9 mouse cellular contexts compared by ENCODE assay signal in genomic region chr7:100500276-100500977, GRCm38 (mm10). TPM values are rescaled to one million over a fixed set of nuclear protein-coding genes. Genes with fewer than 3 reads are reported as not detected.
DNase-seq lines count a peak whose midpoint lies in the region; ATAC-seq and TF ChIP-seq lines count a peak whose summit lies in the region.
"Had no signal": no experiment of that assay in that cellular context is flagged by ENCODE, and none has a peak within 500 bp of the region (broad histone marks: within the 10 kb centered on the region; RNA-seq: fewer than 3 reads in every experiment).

No protein-coding gene starts in this region.

- H3K9ac ChIP-seq in MEL (ENCODE audit: control insufficient read depth, low read depth, low read length, poor library complexity, severe bottlenecking) = no peak overlapping the region
- H3K9ac ChIP-seq in lung, embryonic 16.5 days (ENCODE audit: low read length) = no peak overlapping the region
- H3K9ac ChIP-seq: heart, embryonic 13.5 days had no signal

- no peak overlapping the region for H3K4me3 ChIP-seq in MEL (ENCODE audit: control insufficient read depth in 1 of 2, insufficient read depth in 1 of 2, low read depth in 2 of 2, low read length in 2 of 2)
- no peak overlapping the region for H3K4me3 ChIP-seq in lung, embryonic 16.5 days (ENCODE audit: low read length)
- H3K4me3 ChIP-seq: heart, embryonic 13.5 days had no signal

- no peaks in the 10 kb centered on the region for H3K9me3 ChIP-seq in MEL (replicated peaks; ENCODE audit: insufficient read depth, low read length)
- no peaks in the 10 kb centered on the region for H3K9me3 ChIP-seq in lung, embryonic 16.5 days (ENCODE audit: control insufficient read depth, low read length)
- H3K9me3 ChIP-seq: heart, embryonic 13.5 days had no signal

- no peaks in the 10 kb centered on the region for H3K27me3 ChIP-seq in MEL (ENCODE audit: control insufficient read depth in 1 of 2, insufficient read depth in 2 of 2, low read length in 2 of 2)
- H3K27me3 ChIP-seq in lung, embryonic 16.5 days (ENCODE audit: control insufficient read depth, insufficient read depth, low read depth, low read length) = no peaks in the 10 kb centered on the region
- H3K27me3 ChIP-seq: heart, embryonic 13.5 days had no signal

- peaks cover 10% of the 10 kb centered on the region for H3K79me2 ChIP-seq in MEL (ENCODE audit: control insufficient read depth, insufficient read depth, low read length, poor library complexity)

- no peak; a peak in 1 of 4 replicates for TF ChIP-seq POLR2A in MEL (IDR thresholded peaks at IDR 0.05; ENCODE audit: control insufficient read depth in 1 of 2, insufficient read depth in 1 of 2, low read depth in 1 of 2, low read length in 2 of 2, poor library complexity in 1 of 2)

- H3K4me2 ChIP-seq in lung, embryonic 16.5 days (ENCODE audit: low read depth, low read length) = no peak overlapping the region
- H3K4me2 ChIP-seq: heart, embryonic 13.5 days had no signal

- ATAC-seq in lung, embryonic 16.5 days (ENCODE audit: low read depth) = peak; percentile 31
- ATAC-seq in monocyte, adult 5-6 weeks (replicated peaks; ENCODE audit: insufficient number of reproducible peaks, low FRiP score, low TSS enrichment, poor library complexity, severe bottlenecking) = no peak

- 48% methylated on average over 16 of the region's 16 CpGs for WGBS in lung, embryonic 16.5 days

- no peak for TF ChIP-seq EP300 in MEL (IDR thresholded peaks at IDR 0.05; ENCODE audit: low read depth in 1 of 2, low read length in 2 of 2)

- TF ChIP-seq RAD21 in MEL (IDR thresholded peaks at IDR 0.05; ENCODE audit: low read depth, low read length) = no peak

- TF ChIP-seq CTCF in MEL (IDR thresholded peaks at IDR 0.05 in 2 of 3, conservative IDR thresholded peaks at IDR 0.05 in 1 of 3; ENCODE audit: control insufficient read depth in 1 of 3, insufficient read depth in 1 of 3, low read depth in 2 of 3, low read length in 3 of 3, poor library complexity in 1 of 3, severe bottlenecking in 1 of 3) = no peak

- peaks cover 3 to 19% of the 10 kb centered on the region in 2 experiments; a peak in 3 of 4 replicates for H3K4me1 ChIP-seq in MEL (ENCODE audit: control insufficient read depth in 1 of 2, insufficient read depth in 2 of 2, low read length in 2 of 2)
- H3K4me1 ChIP-seq in lung, embryonic 16.5 days (replicated peaks; ENCODE audit: control insufficient read depth, insufficient read depth, low read length) = peaks cover 8% of the 10 kb centered on the region; the same call in 1 of the 2 replicates

- H3K36me3 ChIP-seq in MEL (ENCODE audit: control insufficient read depth in 1 of 2, insufficient read depth in 2 of 2, low read length in 2 of 2) = peaks cover 0 to 8% of the 10 kb centered on the region in 2 experiments; a peak in 3 of 4 replicates
- H3K36me3 ChIP-seq in lung, embryonic 16.5 days (ENCODE audit: control insufficient read depth, insufficient read depth, low read length) = peaks cover 13% of the 10 kb centered on the region; the same call in 1 of the 2 replicates

- peak; percentile 32 to 45 for DNase-seq in kidney, postnatal 36 days
- no peak for DNase-seq in kidney, adult 18-20 months
- DNase-seq in MEL (ENCODE audit: low read depth, low spot score) = peak; percentile 39
- DNase-seq in heart, adult 8-10 months (ENCODE audit: low spot score) = peak; percentile 27
- no peak for DNase-seq in cerebellum, adult 9-11 months
- no peak for DNase-seq in urinary bladder, postnatal 10 days (ENCODE audit: low spot score)

- H3K27ac ChIP-seq in MEL (ENCODE audit: control insufficient read depth, low read depth, low read length) = no peak overlapping the region
- no peak overlapping the region for H3K27ac ChIP-seq in lung, embryonic 16.5 days (ENCODE audit: low read length)
- H3K27ac ChIP-seq: heart, embryonic 13.5 days had no signal

TF ChIP-seq in MEL, 35 proteins besides CTCF, POLR2A, EP300 and RAD21:
- TF ChIP-seq MAX (IDR thresholded peaks at IDR 0.05; ENCODE audit: low read length) = no peak
- TF ChIP-seq JUND (IDR thresholded peaks at IDR 0.05; ENCODE audit: low read depth, low read length) = no peak
- TF ChIP-seq MAZ (IDR thresholded peaks at IDR 0.05; ENCODE audit: low read depth, low read length) = no peak
- no peak for TF ChIP-seq TAL1 (IDR thresholded peaks at IDR 0.05; ENCODE audit: low read length)
- TF ChIP-seq SIN3A (IDR thresholded peaks at IDR 0.05; ENCODE audit: low read length) = no peak
- TF ChIP-seq NELFE (IDR thresholded peaks at IDR 0.05; ENCODE audit: low read depth, low read length) = no peak
- no peak for TF ChIP-seq GABPA (IDR thresholded peaks at IDR 0.05; ENCODE audit: low read depth, low read length)
- no peak for TF ChIP-seq HCFC1 (IDR thresholded peaks at IDR 0.05; ENCODE audit: low read depth, low read length)
- no peak for TF ChIP-seq SMC3 (IDR thresholded peaks at IDR 0.05; ENCODE audit: low read depth, low read length)

RNA-seq across cellular contexts. Expression of gene Ucp2, which starts 7.3 kb away (rescaled TPM):
- 139 and 156 TPM in 2 replicates for total RNA-seq in MEL (2012; rRNA removed)
- 100 to 1,000 TPM in 1 of 2 experiments, not detected in 1; 724 TPM for polyA plus RNA-seq in MEL (2012; ENCODE audit: insufficient read depth in 1 of 2, insufficient read length in 2 of 2, low read depth in 1 of 2, low replicate concordance in 2 of 2, missing spikeins in 1 of 2)
- 100 to 1,000 TPM; 165 to 276 (median 226) TPM for total RNA-seq in heart, adult 8-10 months (2022)
- polyA plus RNA-seq in lung, embryonic 16.5 days (2015; fragmentation: Nextera tagmentation; extraction: Ambion mirVana) = 306 and 325 TPM in 2 replicates
- total RNA-seq in monocyte, adult 5-6 weeks (2017) = 334 to 441 TPM (median 351 TPM) in 3 replicates

RNA-seq across cellular contexts. Expression of gene Dnajb13, which starts 14.3 kb away (rescaled TPM):
- 2.0 and 2.2 TPM in 2 replicates for total RNA-seq in MEL (2012; rRNA removed)
- polyA plus RNA-seq in MEL (2012; ENCODE audit: insufficient read depth in 1 of 2, insufficient read length in 2 of 2, low read depth in 1 of 2, low replicate concordance in 2 of 2, missing spikeins in 1 of 2) = 1 to 10 TPM in 1 of 2 experiments, not detected in 1; 3.6 TPM
- total RNA-seq in heart, adult 8-10 months (2022) = under 1 TPM in 1 of 4 experiments, not detected in 3; 0.50 TPM
- 8.5 and 12.9 TPM in 2 replicates for polyA plus RNA-seq in lung, embryonic 16.5 days (2015; fragmentation: Nextera tagmentation; extraction: Ambion mirVana)
- total RNA-seq in monocyte, adult 5-6 weeks (2017) = 1.7 to 3.6 TPM in 2 of 3 replicates, not detected in the other

RNA-seq across cellular contexts. Expression of gene Ucp3, which starts 27.6 kb away (rescaled TPM):
- 0.10 TPM in 1 of 2 replicates, not detected in the other for total RNA-seq in MEL (2012; rRNA removed)
- polyA plus RNA-seq in MEL (2012; ENCODE audit: insufficient read depth in 1 of 2, insufficient read length in 2 of 2, low read depth in 1 of 2, low replicate concordance in 2 of 2, missing spikeins in 1 of 2) = not detected
- total RNA-seq in heart, adult 8-10 months (2022) = 10 to 100 TPM; 20.7 to 55.8 (median 48.5) TPM
- polyA plus RNA-seq in lung, embryonic 16.5 days (2015; fragmentation: Nextera tagmentation; extraction: Ambion mirVana) = 0.09 TPM in 1 of 2 replicates, not detected in the other
- 0.29 TPM in 1 of 3 replicates, not detected in the others for total RNA-seq in monocyte, adult 5-6 weeks (2017)

RNA-seq across cellular contexts. Expression of gene Coa4, which starts 36.4 kb away (rescaled TPM):
- total RNA-seq in MEL (2012; rRNA removed) = 6.1 and 8.1 TPM in 2 replicates
- polyA plus RNA-seq in MEL (2012; ENCODE audit: insufficient read depth in 1 of 2, insufficient read length in 2 of 2, low read depth in 1 of 2, low replicate concordance in 2 of 2, missing spikeins in 1 of 2) = 10 to 100 TPM in 1 of 2 experiments, not detected in 1; 13.8 TPM
- total RNA-seq in heart, adult 8-10 months (2022) = 10 to 100 TPM; 14.3 to 19.9 (median 17.6) TPM
- polyA plus RNA-seq in lung, embryonic 16.5 days (2015; fragmentation: Nextera tagmentation; extraction: Ambion mirVana) = 19.6 and 20.4 TPM in 2 replicates
- 6.1 to 12.5 TPM (median 7.5 TPM) in 3 replicates for total RNA-seq in monocyte, adult 5-6 weeks (2017)

Comparison
In these comparisons a context has a peak if more than half of its experiments do, and no peak if none do; other contexts are left out.
1. DNase-seq: peak in kidney, postnatal 36 days (2 of 2), MEL (single experiment) and heart, adult 8-10 months (single experiment); none in kidney, adult 18-20 months (single experiment), cerebellum, adult 9-11 months (single experiment) and urinary bladder, postnatal 10 days (single experiment).
2. RNA of gene Ucp3, which starts 27.6 kb away (total RNA-seq): 20.7 to 55.8 TPM in heart, adult 8-10 months; 0.10 TPM in MEL and 0.29 TPM in monocyte, adult 5-6 weeks; every median in the first group is over 10 times any median in the second.